Mouse (Mus musculus): Measurements from ENCODE around the gene Spock1.

DNA sequence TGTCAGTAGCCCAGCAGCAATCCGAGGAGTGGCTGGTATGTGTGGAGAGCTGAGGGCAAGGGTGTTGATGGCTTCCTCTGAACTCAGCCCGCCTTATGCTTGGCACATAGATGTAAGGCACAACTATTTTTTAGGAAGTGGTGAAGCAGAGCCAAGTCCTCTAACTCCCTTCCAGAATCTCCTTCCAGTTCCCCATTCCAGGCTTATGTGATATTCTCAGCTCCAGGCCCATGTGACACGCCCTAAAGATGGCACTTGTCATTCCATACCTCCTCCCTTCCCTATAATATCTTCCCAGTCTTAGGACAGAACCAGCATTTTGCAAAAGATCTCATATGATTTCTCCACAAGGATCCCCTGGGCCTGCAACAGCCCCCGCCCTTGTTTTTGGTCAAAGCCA, 277.6 kb downstream of the Spock1 start:
- TF ChIP-seq POLR2A (IDR thresholded peaks at IDR 0.05; ENCODE audit: low read depth, low read length) = no peak
- TF ChIP-seq CTCF (IDR thresholded peaks at IDR 0.05; ENCODE audit: extremely low read depth, insufficient read depth, insufficient read length, insufficient replicate concordance) = no peak

Measured in spleen, adult 2 months (tissue).